Comparison of ENCODE assay signal across 16 mouse cellular contexts in the genomic region with DNA sequence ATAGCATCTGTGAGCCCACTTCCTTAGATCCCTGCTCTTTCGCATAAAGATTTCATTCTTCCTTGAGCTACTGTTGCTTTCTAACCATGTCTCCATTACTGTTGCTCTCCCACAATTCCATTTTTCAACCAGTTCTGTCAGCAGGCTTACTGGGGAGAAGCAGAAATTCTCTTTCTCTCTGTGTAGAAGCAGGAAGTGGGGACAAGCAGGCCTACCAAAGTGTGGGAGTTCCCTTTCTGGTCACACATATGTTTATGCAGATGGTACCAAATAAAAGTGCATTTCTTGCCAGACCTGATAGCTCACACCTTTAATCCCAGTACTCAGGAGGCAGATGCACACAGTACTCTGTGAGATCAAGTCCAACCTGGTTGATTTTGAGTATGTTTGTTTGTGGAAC.
"Had no signal": no experiment of that assay in that cellular context is flagged by ENCODE, and none has a peak within 500 bp of the region (broad histone marks: within the 10 kb centered on the region; RNA-seq: fewer than 3 reads in every experiment).

No protein-coding gene starts in this region.

- H3K9ac ChIP-seq: limb, embryonic 12.5 days; liver, embryonic 13.5 days; liver, postnatal 0 days; midbrain, embryonic 12.5 days; neural tube, embryonic 12.5 days; stomach, embryonic 15.5 days had no signal

- H3K4me3 ChIP-seq: limb, embryonic 12.5 days; liver, embryonic 13.5 days; midbrain, embryonic 12.5 days; neural tube, embryonic 12.5 days; stomach, embryonic 15.5 days had no signal

- H3K4me1 ChIP-seq: limb, embryonic 12.5 days; liver, embryonic 13.5 days; midbrain, embryonic 12.5 days; neural tube, embryonic 12.5 days; stomach, embryonic 15.5 days had no signal

- H3K9me3 ChIP-seq: limb, embryonic 12.5 days; liver, embryonic 13.5 days; midbrain, embryonic 12.5 days; neural tube, embryonic 12.5 days; stomach, embryonic 15.5 days had no signal

- H3K27me3 ChIP-seq: limb, embryonic 12.5 days; liver, embryonic 13.5 days; midbrain, embryonic 12.5 days; neural tube, embryonic 12.5 days; stomach, embryonic 15.5 days had no signal

- H3K36me3 ChIP-seq: limb, embryonic 12.5 days; liver, embryonic 13.5 days; midbrain, embryonic 12.5 days; neural tube, embryonic 12.5 days; stomach, embryonic 15.5 days had no signal

- DNase-seq: kidney, adult 11 months; kidney, adult 9 months; kidney, postnatal 10 days; kidney, postnatal 4 days; layer of hippocampus, adult 9-11 months; liver; liver, embryonic 13.5 days; liver, postnatal 0 days; right cerebral cortex, postnatal 14 days; thymus, adult 2 months; thymus, postnatal 25 days had no signal

- H3K4me2 ChIP-seq: limb, embryonic 12.5 days; liver, embryonic 13.5 days; midbrain, embryonic 12.5 days; neural tube, embryonic 12.5 days; stomach, embryonic 15.5 days had no signal

- ATAC-seq: liver, postnatal 0 days; midbrain, embryonic 16.5 days had no signal

- H3K27ac ChIP-seq: limb, embryonic 12.5 days; liver, embryonic 13.5 days; midbrain, embryonic 12.5 days; neural tube, embryonic 12.5 days; stomach, embryonic 15.5 days had no signal
